Mouse (Mus musculus) layer of hippocampus, adult 8-10 months (tissue): ENCODE results near the gene Cpa5. TPM values are rescaled to one million over a fixed set of nuclear protein-coding genes. Genes with fewer than 3 reads are reported as not detected.
A peak's percentile ranks its signal among the peaks of the same experiment; 100 is the strongest.

Source experiments
- DNase-seq, 2 experiments: peaks; one replicate each; pipeline ENCODE4 v3.0.0; 2022; ENCODE audit warnings: low spot score in 2 of 2
- total RNA-seq, 4 experiments: library from RNA; stranded (reverse); gene quantifications; 2 replicates each; pipeline ENCODE4 v1.2.4; 2022

Cpa5 gene
- total RNA-seq, 4 experiments from 2014 or later = not detected

- DNase-seq = no peak
Observed at GRCm38 (mm10) chr6:30604342-30604867, 6.4 kb upstream of the Cpa5 start.

DNA sequence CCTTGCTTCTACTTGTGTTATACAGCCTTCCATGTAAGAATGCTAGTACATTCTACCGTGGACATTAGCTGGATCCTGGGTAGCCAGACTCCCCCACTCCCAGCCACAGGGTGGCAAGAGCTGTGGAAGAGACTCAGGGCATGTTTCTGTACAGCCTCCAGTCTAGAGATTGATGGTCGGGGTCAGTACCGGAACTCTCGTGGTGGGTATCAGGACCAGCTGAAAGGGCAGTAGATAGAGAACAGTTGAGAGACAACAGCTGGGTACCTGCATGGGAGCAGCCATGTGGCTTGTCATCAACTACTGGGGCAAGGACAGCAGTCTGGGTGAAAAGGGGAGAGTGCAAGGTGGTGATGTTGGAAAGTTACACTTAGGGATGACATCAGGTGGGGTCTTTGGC is 5.7 kb upstream of the Cpa5 start:
- DNase-seq = no peak

- no peak for DNase-seq
Observed at GRCm38 (mm10) chr6:30605672-30606071, 5.1 kb upstream of the Cpa5 start.

DNA sequence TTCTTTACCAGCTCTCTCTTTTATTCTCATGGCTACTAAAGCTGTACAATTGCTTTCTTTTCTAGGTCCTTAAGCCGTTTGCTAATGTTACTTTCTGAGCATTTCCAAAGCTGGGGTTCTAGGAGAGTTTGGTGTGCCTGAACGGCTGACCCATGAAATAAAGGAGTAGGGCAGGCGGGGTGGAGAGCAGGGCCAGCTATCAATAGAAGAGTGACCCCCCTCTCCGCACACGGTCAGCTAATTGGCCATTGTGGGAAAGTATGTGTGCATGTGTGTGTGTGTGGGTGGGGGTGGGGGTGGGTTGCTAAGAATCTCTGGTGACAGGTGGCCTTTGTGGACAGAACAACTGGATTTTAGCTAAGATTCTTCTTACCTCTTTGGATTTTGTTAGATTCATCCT is 402 bp downstream of the Cpa5 start:
- DNase-seq = no peak

- no peak for DNase-seq
Observed at GRCm38 (mm10) chr6:30614251-30614650, 3.4 kb downstream of the Cpa5 start.

DNA sequence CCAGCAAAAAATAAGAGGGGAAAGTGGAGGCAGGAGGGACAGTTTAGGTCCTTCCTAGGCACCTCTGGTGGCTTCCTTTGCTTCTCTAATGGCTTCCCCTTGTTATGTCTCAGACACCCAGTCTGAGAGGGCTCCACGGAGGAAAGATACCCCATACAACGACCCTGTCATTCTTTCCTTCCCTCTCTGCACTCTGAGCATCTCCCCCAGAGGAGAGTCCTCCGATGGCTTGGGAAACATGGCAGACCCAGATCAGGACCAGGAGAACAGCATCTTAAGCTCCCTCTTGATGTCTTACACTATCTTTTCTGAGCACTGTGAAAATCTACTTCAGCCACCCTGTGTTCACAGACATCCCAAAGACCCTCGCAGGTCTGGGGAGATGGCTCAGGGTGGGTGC is 4.9 kb downstream of the Cpa5 start:
- DNase-seq = no peak

DNA sequence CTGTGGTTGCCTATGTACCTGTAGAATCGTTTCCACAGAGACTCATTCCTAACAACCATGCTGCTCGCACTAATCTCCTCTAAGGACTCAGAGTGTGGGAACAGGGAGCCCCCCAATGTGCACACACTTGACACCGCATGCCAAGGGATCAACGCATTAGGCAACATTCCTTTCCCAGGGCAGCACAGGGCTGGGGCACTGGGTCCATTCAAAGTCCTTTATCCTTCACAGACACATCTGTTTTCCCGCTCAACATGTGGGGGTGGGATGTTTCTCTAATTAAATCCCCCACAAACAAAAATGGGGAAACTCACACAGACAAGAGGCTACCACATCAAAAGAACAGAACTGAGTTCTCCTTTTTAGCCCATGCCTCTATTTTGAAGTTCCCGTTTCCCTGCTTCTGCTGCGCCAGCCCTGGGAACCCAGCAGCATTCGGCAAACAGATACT is 5.7 kb downstream of the Cpa5 start:
- no peak for DNase-seq

GRCm38 (mm10) chr6:30617020-30617958 is 6.5 kb downstream of the Cpa5 start:
- DNase-seq = no peak

DNA sequence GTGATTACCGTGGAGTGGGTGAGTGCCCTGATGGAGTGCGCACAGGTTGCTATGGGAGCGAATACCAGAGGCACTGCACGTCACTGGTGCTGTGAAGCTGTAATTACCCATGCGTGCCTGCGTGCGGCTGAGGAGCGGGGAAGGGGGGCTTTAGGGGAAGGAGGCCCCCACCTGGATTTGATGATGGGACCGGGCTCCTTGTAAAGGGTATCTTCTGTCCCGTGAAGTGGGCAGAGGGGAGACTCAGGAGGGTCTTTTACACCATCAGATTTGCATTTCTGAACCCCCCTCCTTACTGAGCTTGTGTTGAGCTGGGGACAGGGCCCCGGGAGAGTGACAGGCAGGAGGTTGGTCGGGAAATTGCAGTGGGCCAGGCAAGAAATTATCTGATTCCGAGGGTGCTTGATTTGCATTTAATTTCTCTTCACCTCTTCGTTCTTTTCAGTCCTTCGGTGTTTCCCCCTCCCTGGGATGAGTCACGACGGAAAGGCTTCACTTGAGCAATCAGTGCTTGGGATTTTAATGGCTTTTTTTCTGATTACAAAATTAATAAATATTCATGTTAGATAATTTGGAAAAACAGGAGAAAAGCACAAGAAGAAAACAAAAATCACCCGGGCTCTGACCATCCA is 7.3 kb downstream of the Cpa5 start:
- DNase-seq = peak; percentile 49 to 71

- DNase-seq = no peak
Observed at GRCm38 (mm10) chr6:30618735-30619134, 7.9 kb downstream of the Cpa5 start.

- no peak for DNase-seq
Observed at GRCm38 (mm10) chr6:30619606-30620005, 8.8 kb downstream of the Cpa5 start.

DNA sequence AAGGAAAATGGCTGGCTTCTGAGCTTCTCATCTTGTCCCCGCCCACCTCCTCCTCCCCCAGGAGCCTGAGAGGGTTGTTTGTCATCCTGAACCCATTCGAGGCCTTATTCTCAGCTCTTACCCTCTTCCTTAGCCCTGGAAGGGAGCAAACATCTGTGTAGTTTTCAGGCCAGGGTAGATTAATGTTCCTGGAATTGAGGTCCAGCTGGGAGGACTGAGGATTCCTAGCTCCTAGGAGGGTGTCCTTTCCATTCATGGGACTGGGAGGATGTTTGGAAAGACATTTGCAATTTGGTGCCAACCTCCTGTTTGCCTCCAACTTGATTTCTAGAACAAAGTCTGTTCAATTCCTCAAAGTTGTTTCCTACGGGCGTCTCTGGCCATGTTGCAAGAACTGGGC is 9.8 kb downstream of the Cpa5 start:
- DNase-seq = no peak

DNA sequence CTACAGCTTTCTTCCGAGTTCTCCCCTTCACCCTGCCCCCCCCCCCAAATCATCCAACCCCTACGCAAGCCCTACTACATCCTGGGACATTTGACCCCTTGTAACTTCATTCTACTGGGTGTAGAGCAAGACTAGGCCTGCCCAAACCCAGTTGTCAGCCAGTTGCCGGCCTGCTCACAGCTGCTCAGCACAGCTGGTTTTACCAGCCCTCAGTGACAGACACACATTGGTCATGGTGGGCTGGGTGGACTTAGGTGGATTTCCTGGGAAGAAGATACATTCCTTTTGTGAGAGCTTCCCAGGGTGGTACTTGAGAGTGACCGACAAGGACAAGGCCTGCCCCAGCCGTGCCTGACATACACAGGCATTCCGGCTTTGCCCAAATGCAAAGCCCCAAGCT is 10.2 kb downstream of the Cpa5 start:
- no peak for DNase-seq

DNA sequence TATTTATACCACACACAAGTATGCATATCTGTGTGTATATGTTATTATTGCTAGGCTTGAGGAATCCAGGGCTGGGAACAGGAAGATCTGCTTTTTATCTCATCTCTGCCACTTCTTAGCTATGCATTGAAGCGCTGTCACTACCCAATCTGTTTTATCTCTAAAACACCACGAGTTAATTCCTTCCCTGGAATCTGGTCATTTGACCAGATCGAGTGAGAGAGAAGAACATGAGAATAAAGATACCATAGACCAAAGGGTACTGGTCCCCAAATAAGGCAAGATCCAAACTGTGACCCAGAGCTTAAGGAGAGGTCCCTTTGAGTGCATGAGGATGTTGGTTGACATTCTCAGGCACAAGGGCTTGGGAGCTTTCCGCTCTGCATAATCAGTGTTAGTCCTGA is 11.2 kb downstream of the Cpa5 start:
- no peak for DNase-seq

GRCm38 (mm10) chr6:30624763-30625162 is 14.0 kb downstream of the Cpa5 start:
- no peak for DNase-seq

GRCm38 (mm10) chr6:30628152-30628551 is 17.3 kb downstream of the Cpa5 start:
- DNase-seq = peak; percentile 46 to 51

DNA sequence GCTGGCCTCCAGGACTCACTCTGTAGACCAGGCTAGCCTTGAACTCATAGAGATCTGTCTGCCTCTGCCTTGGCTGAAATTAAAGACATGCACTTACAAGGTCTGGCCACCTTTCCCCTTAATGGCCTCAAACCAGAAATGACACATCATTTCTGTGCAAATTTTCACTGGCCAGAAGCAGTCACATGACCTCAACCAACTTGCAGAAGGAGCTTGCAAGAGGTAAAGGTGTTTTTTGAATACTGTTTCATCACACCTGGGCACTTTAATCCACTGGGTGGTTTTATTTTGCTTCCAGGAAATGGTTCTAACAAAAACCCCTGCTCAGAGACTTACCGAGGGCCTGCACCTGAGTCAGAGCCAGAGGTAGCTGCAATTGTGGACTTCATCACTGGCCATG is 19.2 kb downstream of the Cpa5 start:
- no peak for DNase-seq

GRCm38 (mm10) chr6:30635361-30635862 is 24.6 kb downstream of the Cpa5 start:
- no peak for DNase-seq

- no peak for DNase-seq
Observed at GRCm38 (mm10) chr6:30636186-30636842, 25.5 kb downstream of the Cpa5 start.

GRCm38 (mm10) chr6:30638674-30639268 is 28.0 kb downstream of the Cpa5 start, which contains the start of gene Cpa1:
Cpa1 (plus strand) TSS chr6:30639218.
- no peak for DNase-seq
